In genomic region chr1:90209741-90210140, GRCm38 (mm10) we compare ENCODE assay signal across 14 mouse cellular contexts. TPM values are rescaled to one million over a fixed set of nuclear protein-coding genes. Genes with fewer than 3 reads are reported as not detected.
A peak's percentile ranks its signal among the peaks of the same experiment; 100 is the strongest.
DNase-seq lines count a peak whose midpoint lies in the region; ATAC-seq lines count a peak whose summit lies in the region.
"Had no signal": no experiment of that assay in that cellular context is flagged by ENCODE, and none has a peak within 500 bp of the region (broad histone marks: within the 10 kb centered on the region; RNA-seq: fewer than 3 reads in every experiment).

No protein-coding gene starts in this region.

- H3K36me3 ChIP-seq in hindbrain, embryonic 10.5 days = peaks cover 54% of the 10 kb centered on the region
- H3K36me3 ChIP-seq in hindbrain, embryonic 11.5 days (ENCODE audit: control insufficient read depth, insufficient read depth, low read length) = peaks cover 4% of the 10 kb centered on the region; the same call in 1 of the 2 replicates
- H3K36me3 ChIP-seq: liver, embryonic 15.5 days had no signal

- 78% methylated on average over 2 of the region's 2 CpGs for WGBS in hindbrain, embryonic 10.5 days
- WGBS in hindbrain, embryonic 11.5 days = 92% methylated on average over 2 of the region's 2 CpGs

- H3K4me1 ChIP-seq in hindbrain, embryonic 10.5 days (replicated peaks) = peaks cover 85% of the 10 kb centered on the region
- peaks cover 6% of the 10 kb centered on the region for H3K4me1 ChIP-seq in hindbrain, embryonic 11.5 days (replicated peaks; ENCODE audit: control insufficient read depth, insufficient read depth, low read length)
- H3K4me1 ChIP-seq in brown adipose tissue, adult 24 weeks (ENCODE audit: control insufficient read depth, insufficient read depth, insufficient read length, low read length) = peaks cover 30% of the 10 kb centered on the region
- H3K4me1 ChIP-seq: liver, embryonic 15.5 days had no signal

- DNase-seq in adrenal gland, adult 2 months = peak; percentile 40
- no peak for DNase-seq in adrenal gland, adult 18-20 months (ENCODE audit: low spot score in 2 of 2)
- DNase-seq in hindbrain, embryonic 10.5 days (ENCODE audit: low spot score) = no peak
- DNase-seq in hindbrain, embryonic 11.5 days (ENCODE audit: low spot score) = no peak
- DNase-seq in kidney, adult 9 months = peak; percentile 96
- no peak for DNase-seq in left cerebral cortex, postnatal 25 days (ENCODE audit: low spot score in 2 of 2)
- no peak for DNase-seq in MN1 (ENCODE audit: low spot score)
- DNase-seq: gastrocnemius, postnatal 25 days; right cerebral cortex, adult 18-20 months had no signal

- no peak overlapping the region for H3K4me3 ChIP-seq in hindbrain, embryonic 10.5 days
- no peak overlapping the region for H3K4me3 ChIP-seq in hindbrain, embryonic 11.5 days (ENCODE audit: low read depth, low read length)
- H3K4me3 ChIP-seq in brown adipose tissue, adult 24 weeks (ENCODE audit: insufficient read depth, low read depth, low read length) = 0 out of 2 replicates have a peak overlapping the region, but pooled peaks have one; percentile 0
- H3K4me3 ChIP-seq: left cerebral cortex, adult 2 months; liver, embryonic 15.5 days had no signal

- intact Hi-C loops in left cerebral cortex, postnatal 25 days (cut with DNase I) = loop anchor here (5.0 kb wide), 2 partner anchors 68 to 153 kb away; no protein-coding TSS in a partner anchor

- H3K27ac ChIP-seq in hindbrain, embryonic 10.5 days = peak overlapping the region; percentile 76
- no peak overlapping the region for H3K27ac ChIP-seq in hindbrain, embryonic 11.5 days (ENCODE audit: low read depth, low read length)
- H3K27ac ChIP-seq in brown adipose tissue, adult 24 weeks (replicated peaks; ENCODE audit: low read depth, low read length) = peak overlapping the region; percentile 97
- H3K27ac ChIP-seq: left cerebral cortex, adult 2 months; liver, embryonic 15.5 days had no signal

- H3K4me2 ChIP-seq in hindbrain, embryonic 11.5 days (replicated peaks; ENCODE audit: low read depth, low read length) = no peak overlapping the region
- H3K4me2 ChIP-seq: liver, embryonic 15.5 days had no signal

- no peaks in the 10 kb centered on the region for H3K9me3 ChIP-seq in hindbrain, embryonic 10.5 days
- H3K9me3 ChIP-seq in hindbrain, embryonic 11.5 days (ENCODE audit: control insufficient read depth, low read length) = no peaks in the 10 kb centered on the region
- H3K9me3 ChIP-seq: liver, embryonic 15.5 days had no signal

- no peaks in the 10 kb centered on the region for H3K27me3 ChIP-seq in hindbrain, embryonic 10.5 days (ENCODE audit: insufficient read depth, poor library complexity, severe bottlenecking)
- no peaks in the 10 kb centered on the region for H3K27me3 ChIP-seq in hindbrain, embryonic 11.5 days (ENCODE audit: control insufficient read depth, insufficient read depth, low read length)

- no peak overlapping the region for H3K9ac ChIP-seq in hindbrain, embryonic 11.5 days (ENCODE audit: low read depth, low read length)
- H3K9ac ChIP-seq: liver, embryonic 15.5 days had no signal

- no peak for ATAC-seq in hindbrain, embryonic 11.5 days (ENCODE audit: low FRiP score)

RNA-seq across cellular contexts. Expression of gene Ackr3, which starts 6.0 kb away (rescaled TPM):
- total RNA-seq in adrenal gland, adult 2 months (2021) = 100 to 1,000 TPM in 1 of 2 experiments, 10 to 100 TPM in 1; 90.5 to 175 TPM
- 246 and 317 TPM in 2 replicates for polyA plus RNA-seq in adrenal gland, adult 2 months (2012; rRNA removed)
- total RNA-seq in adrenal gland, adult 18-20 months (2021) = 100 to 1,000 TPM in 1 of 2 experiments, 10 to 100 TPM in 1; 60.6 to 157 TPM
- polyA plus RNA-seq in hindbrain, embryonic 10.5 days (2016; fragmentation: Nextera tagmentation; extraction: Ambion mirVana) = 19.2 and 22.3 TPM in 2 replicates
- polyA plus RNA-seq in hindbrain, embryonic 11.5 days (2014; fragmentation: Nextera tagmentation; extraction: Ambion mirVana) = 25.7 and 29.6 TPM in 2 replicates
- polyA plus RNA-seq in brown adipose tissue, adult 24 weeks (2012; ENCODE audit: insufficient read depth, insufficient read length, missing spikeins) = 74.7 and 97.7 TPM in 2 replicates
- total RNA-seq in left cerebral cortex, postnatal 25 days (2021) = 1 to 10 TPM; 7.2 to 8.6 TPM
- total RNA-seq: megakaryocyte, adult 5-6 weeks had no signal

RNA-seq across cellular contexts. Expression of gene Iqca, which starts 56.5 kb away (rescaled TPM):
- not detected for total RNA-seq in adrenal gland, adult 2 months (2021)
- polyA plus RNA-seq in adrenal gland, adult 2 months (2012; rRNA removed) = not detected in 2 replicates
- not detected for total RNA-seq in adrenal gland, adult 18-20 months (2021)
- polyA plus RNA-seq in hindbrain, embryonic 10.5 days (2016; fragmentation: Nextera tagmentation; extraction: Ambion mirVana) = 0.25 and 1.4 TPM in 2 replicates
- polyA plus RNA-seq in hindbrain, embryonic 11.5 days (2014; fragmentation: Nextera tagmentation; extraction: Ambion mirVana) = 1.0 and 1.1 TPM in 2 replicates
- polyA plus RNA-seq in brown adipose tissue, adult 24 weeks (2012; ENCODE audit: insufficient read depth, insufficient read length, missing spikeins) = not detected in 2 replicates
- under 1 TPM; 0.32 to 0.64 TPM for total RNA-seq in left cerebral cortex, postnatal 25 days (2021)
- total RNA-seq: gastrocnemius, postnatal 25 days; megakaryocyte, adult 5-6 weeks had no signal
- polyA plus RNA-seq: urinary bladder, adult 2 months had no signal

Comparison
In these comparisons a context has a peak if more than half of its experiments do, and no peak if none do; other contexts are left out.
1. DNase-seq: peak in adrenal gland, adult 2 months (single experiment) and kidney, adult 9 months (single experiment); none in adrenal gland, adult 18-20 months (0 of 2), hindbrain, embryonic 10.5 days (single experiment), hindbrain, embryonic 11.5 days (single experiment), left cerebral cortex, postnatal 25 days (0 of 2) and MN1 (single experiment).